Mouse (Mus musculus) CD4-positive helper T cell, adult 2 months (primary cell): Measurements from ENCODE around the gene Tmem203.
A peak's percentile ranks its signal among the peaks of the same experiment; 100 is the strongest.

ENCODE experiments used
- DNase-seq: peaks from one replicate; pipeline ENCODE4 v3.0.0-alpha.2; 2012; ENCODE audit warnings: low read depth, missing footprints, low spot score

Gene Tmem203

GRCm38 (mm10) chr2:25263623-25264285 lies 8.5 kb downstream of the Tmem203 start:
- no peak for DNase-seq

GRCm38 (mm10) chr2:25264286-25264660 lies 9.0 kb downstream of the Tmem203 start:
- DNase-seq: no peak

GRCm38 (mm10) chr2:25264851-25265250 lies 9.6 kb downstream of the Tmem203 start:
- no peak for DNase-seq

GRCm38 (mm10) chr2:25265897-25266656 lies 10.8 kb downstream of the Tmem203 start:
- no peak for DNase-seq

GRCm38 (mm10) chr2:25266720-25267119 lies 11.5 kb downstream of the Tmem203 start:
- no peak for DNase-seq

GRCm38 (mm10) chr2:25267241-25267640 lies 12.0 kb downstream of the Tmem203 start:
- DNase-seq: no peak

GRCm38 (mm10) chr2:25267746-25268309 lies 12.6 kb downstream of the Tmem203 start:
- no peak for DNase-seq

- peak; percentile 97 for DNase-seq
Observed at GRCm38 (mm10) chr2:25271827-25272511, 16.7 kb downstream of the Tmem203 start, which contains the start of the genes Ssna1 and Anapc2. TSS of gene Ssna1 (minus strand) at chr2:25272438. TSS of gene Anapc2 (plus strand) at chr2:25272478.

GRCm38 (mm10) chr2:25272515-25272914 lies 17.3 kb downstream of the Tmem203 start:
- DNase-seq: no peak

- DNase-seq: no peak
Observed at GRCm38 (mm10) chr2:25273010-25273409, 17.8 kb downstream of the Tmem203 start.

- peak; percentile 81 for DNase-seq
Observed at GRCm38 (mm10) chr2:25278928-25279882, 24.0 kb downstream of the Tmem203 start.

- no peak for DNase-seq
Observed at GRCm38 (mm10) chr2:25285551-25285950, 30.3 kb downstream of the Tmem203 start.

- no peak for DNase-seq
Observed at GRCm38 (mm10) chr2:25286314-25286713, 31.1 kb downstream of the Tmem203 start.

GRCm38 (mm10) chr2:25286837-25287636 lies 31.8 kb downstream of the Tmem203 start:
- DNase-seq: no peak

- DNase-seq: no peak
Observed at GRCm38 (mm10) chr2:25287927-25288649, 32.8 kb downstream of the Tmem203 start, which contains the start of gene Tmem210. TSS of gene Tmem210 (plus strand) at chr2:25288145.

GRCm38 (mm10) chr2:25288734-25289345 lies 33.6 kb downstream of the Tmem203 start:
- DNase-seq: no peak

GRCm38 (mm10) chr2:25289651-25290050 lies 34.4 kb downstream of the Tmem203 start, which contains the start of gene Lrrc26:
TSS of gene Lrrc26 (plus strand) at chr2:25289915.
- DNase-seq: no peak

- no peak for DNase-seq
Observed at GRCm38 (mm10) chr2:25290101-25290815, 35.0 kb downstream of the Tmem203 start.
